Mouse (Mus musculus) lung, embryonic 14.5 days (tissue): ENCODE measurements around the gene Rab30. TPM values are rescaled to one million over a fixed set of nuclear protein-coding genes. Genes with fewer than 3 reads are reported as not detected.

Source experiments
- ATAC-seq: fragments of 200-750 bp; cut with Nextera tagmentation; 2 replicates; pipeline ENCODE4 v1.8.0; 2017; ENCODE audit warnings: mild to moderate bottlenecking, moderate TSS enrichment, moderate library complexity; ENCODE audit not compliant: insufficient read depth
- DNase-seq: peaks from one replicate; pipeline ENCODE4 v3.0.0-alpha.2; 2015
- H3K27ac ChIP-seq: fragments of 300-500 bp; sonication (generic); 2 replicates; pipeline ENCODE4 v1.5.1; 2014; ENCODE audit warnings: low read depth, mild to moderate bottlenecking, moderate library complexity
- H3K27me3 ChIP-seq: fragments of 300-500 bp; sonication (generic); 2 replicates; pipeline ENCODE4 v1.6.1; 2014; ENCODE audit warnings: low read length, control low read depth; ENCODE audit not compliant: insufficient read depth
- H3K36me3 ChIP-seq: fragments of 300-500 bp; sonication (generic); 2 replicates; pipeline ENCODE4 v1.6.1; 2014; ENCODE audit warnings: control low read depth; ENCODE audit not compliant: insufficient read depth
- H3K4me1 ChIP-seq: fragments of 300-500 bp; sonication (generic); 2 replicates; pipeline ENCODE4 v1.6.1; 2014; ENCODE audit warnings: antibody characterized with exemption, control low read depth; ENCODE audit not compliant: insufficient read depth
- H3K4me2 ChIP-seq: fragments of 300-500 bp; sonication (generic); 2 replicates; pipeline ENCODE4 v1.6.1; 2014; ENCODE audit warnings: mild to moderate bottlenecking
- H3K4me3 ChIP-seq: fragments of 300-500 bp; sonication (generic); 2 replicates; pipeline ENCODE4 v1.5.1; 2014; ENCODE audit warnings: low read depth, low read length
- H3K9ac ChIP-seq: fragments of 300-500 bp; sonication (generic); 2 replicates; pipeline ENCODE4 v1.6.1; 2014
- H3K9me3 ChIP-seq: fragments of 300-500 bp; sonication (generic); 2 replicates; pipeline ENCODE4 v1.6.1; 2016; ENCODE audit warnings: low read depth, low read length, control low read depth
- CTCF ChIP-seq: IDR thresholded peaks from 2 replicates; pipeline ENCODE4 v1.5.1; 2016; ENCODE audit warnings: antibody characterized with exemption, low read depth
- WGBS: fragments of 180-500 bp; shearing (Covaris S2); extraction: QIAGEN DNeasy Blood & Tissue Kit; methylation state at CpG from one replicate; pipeline ENCODE4 v1.1.7; 2014; 5-methylcytosine and 5-hydroxymethylcytosine counted together
- polyA plus RNA-seq: library from polyadenylated mRNA; unstranded; fragments of >200 nt; fragmentation: Nextera tagmentation; extraction: Ambion mirVana; gene quantifications from 2 replicates; pipeline ENCODE4 v1.2.1, GENCODE M21; 2014

The Rab30 gene
- polyA plus RNA-seq, 1 experiment from 2014 or later: 5.6 TPM

DNA sequence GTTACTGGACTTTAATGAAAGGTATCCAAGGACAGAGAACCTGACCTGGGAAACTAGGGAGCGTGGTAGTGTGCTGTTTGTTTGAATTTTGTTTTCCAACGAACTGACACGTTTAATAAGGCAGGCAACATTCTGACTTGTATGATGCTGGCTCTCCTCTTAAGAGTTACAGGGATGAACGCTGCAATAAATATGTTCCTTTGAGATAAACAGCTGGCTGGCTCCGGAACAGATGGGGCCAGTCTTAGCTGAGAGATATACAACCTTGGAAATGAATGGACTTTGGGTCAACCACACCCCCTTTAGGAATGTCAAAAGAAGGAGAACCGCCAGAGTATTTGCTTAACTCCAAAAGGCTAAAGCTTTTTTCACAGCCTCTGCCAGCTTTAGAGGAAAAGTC is 1.4 kb downstream of the Rab30 start:
- peak overlapping the region; percentile 91 for H3K4me2 ChIP-seq
- peak overlapping the region; percentile 87 for H3K4me3 ChIP-seq

DNA sequence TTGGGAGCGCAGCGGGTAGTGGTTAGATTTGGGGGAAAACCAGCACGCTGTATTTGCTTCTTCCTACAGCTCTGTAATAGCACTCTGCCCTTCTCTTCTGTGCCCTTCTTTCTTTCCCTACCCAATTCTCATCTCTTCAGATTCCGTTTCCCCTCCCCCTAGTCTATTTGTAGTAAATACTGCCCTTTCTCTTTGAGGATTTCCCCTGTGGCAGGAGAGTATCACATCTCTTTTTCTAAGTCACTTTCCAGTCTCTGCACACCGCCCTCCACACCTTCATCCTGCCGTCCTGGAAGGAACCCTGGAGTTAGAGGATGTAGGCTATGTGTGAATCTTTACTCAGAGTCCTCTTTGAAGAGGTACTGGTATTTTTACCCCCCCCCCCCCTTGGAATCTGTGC is 1.9 kb downstream of the Rab30 start:
- peak overlapping the region; percentile 87 for H3K4me3 ChIP-seq
- H3K27ac ChIP-seq: no peak overlapping the region
- 12% methylated on average over 6 of the region's 6 CpGs for WGBS
- H3K27me3 ChIP-seq: no peaks in the 10 kb centered on the region
- no peaks in the 10 kb centered on the region for H3K9me3 ChIP-seq
- peak overlapping the region; percentile 91 for H3K4me2 ChIP-seq
- DNase-seq (no peak), ATAC-seq (no peak)
- peaks cover 6% of the 10 kb centered on the region; the same call in 1 of the 2 replicates for H3K4me1 ChIP-seq
- peaks cover 12% of the 10 kb centered on the region for H3K36me3 ChIP-seq
- no peak overlapping the region for H3K9ac ChIP-seq
- TF ChIP-seq CTCF: no peak

More for the DNA sequence above, 1.4 kb downstream of the Rab30 start:
- Histone ChIP-seq H3K9ac (peak overlapping the region; percentile 59), H3K9me3 (no peaks in the 10 kb centered on the region), H3K36me3 (peaks cover 17% of the 10 kb centered on the region), H3K4me1 (peaks cover 6% of the 10 kb centered on the region; the same call in 1 of the 2 replicates), H3K27ac (no peak overlapping the region), H3K27me3 (no peaks in the 10 kb centered on the region)
- ATAC-seq (no peak), DNase-seq (peak; percentile 56)
- WGBS: 1% methylated on average over 6 of the region's 6 CpGs
- no peak for TF ChIP-seq CTCF

DNA sequence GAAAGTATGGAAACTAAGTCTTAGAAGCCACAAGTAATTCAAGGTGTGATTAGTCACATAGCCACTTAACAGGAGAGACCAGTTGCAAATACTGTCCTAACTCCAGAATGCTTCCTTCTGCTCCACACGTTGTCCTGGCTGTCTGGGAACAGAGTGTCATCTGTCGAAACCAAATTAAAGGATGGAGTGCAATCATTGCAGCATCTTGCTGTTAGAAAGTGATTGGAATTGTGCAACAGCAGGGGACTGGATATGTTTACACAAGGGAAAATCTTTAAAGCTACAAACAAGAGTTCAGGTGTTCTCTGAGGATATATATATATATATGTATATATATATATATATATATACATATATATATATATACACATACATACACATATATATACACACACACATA is 9.0 kb downstream of the Rab30 start:
- no peaks in the 10 kb centered on the region for H3K27me3 ChIP-seq
- TF ChIP-seq CTCF: no peak
- no peak overlapping the region for H3K4me3 ChIP-seq
- no peaks in the 10 kb centered on the region for H3K9me3 ChIP-seq
- DNase-seq: no peak
- no peak overlapping the region for H3K9ac ChIP-seq
- no peak overlapping the region for H3K27ac ChIP-seq
- whole genome bisulfite sequencing: 54% methylated on average over 2 of the region's 2 CpGs
- H3K4me2 ChIP-seq: no peak overlapping the region
- H3K36me3 ChIP-seq: no peaks in the 10 kb centered on the region
- no peaks in the 10 kb centered on the region for H3K4me1 ChIP-seq
- ATAC-seq: no peak

DNA sequence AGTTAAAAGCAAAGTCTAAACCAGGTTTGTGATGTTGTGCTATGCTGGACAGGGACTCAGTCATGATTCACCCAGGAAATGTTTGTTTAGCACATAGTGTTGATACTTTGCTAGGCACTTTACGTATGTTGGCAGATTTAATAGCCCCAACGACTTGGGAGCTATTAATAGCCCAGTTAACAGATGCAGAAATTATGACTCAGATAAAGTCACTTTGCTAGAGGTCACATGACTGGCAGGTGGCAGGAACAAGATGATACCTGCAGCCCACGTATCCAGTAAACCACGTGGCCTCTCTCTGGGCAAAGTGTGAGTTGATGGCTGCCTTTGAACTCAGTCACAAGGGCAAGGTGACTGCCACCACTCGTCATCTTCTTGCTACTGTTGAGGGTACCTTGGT is 16.7 kb downstream of the Rab30 start:
- 64% methylated on average over 5 of the region's 5 CpGs for WGBS
- Histone ChIP-seq H3K4me3 (no peak overlapping the region), H3K36me3 (no peaks in the 10 kb centered on the region), H3K4me1 (no peaks in the 10 kb centered on the region), H3K27me3 (no peaks in the 10 kb centered on the region), H3K4me2 (no peak overlapping the region), H3K9ac (no peak overlapping the region), H3K9me3 (no peaks in the 10 kb centered on the region), H3K27ac (no peak overlapping the region)
- no peak for ATAC-seq
- DNase-seq: no peak
- no peak for TF ChIP-seq CTCF

DNA sequence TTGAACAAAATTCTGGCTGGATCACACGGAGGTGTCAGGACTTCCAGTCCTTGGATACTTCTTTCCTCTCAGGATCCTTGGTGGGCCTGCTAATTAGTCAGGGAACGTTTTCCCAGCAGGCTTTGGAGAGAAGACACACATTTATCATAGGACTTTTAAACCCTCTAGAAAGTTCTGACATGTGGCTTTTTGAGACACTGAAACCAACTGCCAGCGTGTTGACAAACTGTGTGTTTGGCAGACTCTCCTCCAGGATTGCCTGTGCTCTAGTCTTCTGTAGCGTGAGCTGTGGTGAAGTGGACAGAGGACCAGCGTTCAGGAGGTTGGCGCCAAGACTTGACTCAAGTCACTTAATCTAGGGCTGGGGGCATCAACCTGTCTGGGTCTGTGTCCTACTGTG is 19.2 kb downstream of the Rab30 start:
- no peak for ATAC-seq
- WGBS: 77% methylated on average over 6 of the region's 6 CpGs
- Histone ChIP-seq H3K9me3 (no peaks in the 10 kb centered on the region), H3K27ac (no peak overlapping the region), H3K4me3 (no peak overlapping the region), H3K27me3 (no peaks in the 10 kb centered on the region), H3K9ac (no peak overlapping the region), H3K4me1 (no peaks in the 10 kb centered on the region), H3K4me2 (no peak overlapping the region), H3K36me3 (no peaks in the 10 kb centered on the region)
- DNase-seq: no peak
- TF ChIP-seq CTCF: no peak

DNA sequence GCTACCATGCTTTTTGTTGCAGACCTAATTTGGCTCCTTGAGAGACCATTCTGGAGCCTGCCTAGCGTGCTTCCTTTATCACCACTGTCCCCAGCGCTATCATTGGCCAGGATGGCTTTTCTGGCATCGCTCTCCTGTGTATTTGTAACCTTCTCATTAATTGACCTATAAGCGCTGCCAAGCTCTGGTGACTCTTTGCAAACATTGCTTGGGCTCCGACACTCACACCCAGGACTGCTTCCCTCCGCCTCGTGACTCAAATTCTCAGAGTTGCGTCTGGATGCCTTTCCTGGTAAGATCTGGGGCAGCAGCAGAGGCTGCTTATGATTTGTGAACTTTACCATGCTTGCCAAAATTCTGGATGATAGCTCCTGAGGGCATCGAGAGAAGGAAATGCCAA is 19.8 kb downstream of the Rab30 start:
- ATAC-seq: no peak
- Histone ChIP-seq H3K36me3 (no peaks in the 10 kb centered on the region), H3K27ac (no peak overlapping the region), H3K27me3 (no peaks in the 10 kb centered on the region), H3K9me3 (no peaks in the 10 kb centered on the region), H3K4me1 (no peaks in the 10 kb centered on the region), H3K4me3 (no peak overlapping the region), H3K9ac (no peak overlapping the region), H3K4me2 (no peak overlapping the region)
- no peak for DNase-seq
- 80% methylated on average over 9 of the region's 9 CpGs for WGBS
- TF ChIP-seq CTCF: no peak

DNA sequence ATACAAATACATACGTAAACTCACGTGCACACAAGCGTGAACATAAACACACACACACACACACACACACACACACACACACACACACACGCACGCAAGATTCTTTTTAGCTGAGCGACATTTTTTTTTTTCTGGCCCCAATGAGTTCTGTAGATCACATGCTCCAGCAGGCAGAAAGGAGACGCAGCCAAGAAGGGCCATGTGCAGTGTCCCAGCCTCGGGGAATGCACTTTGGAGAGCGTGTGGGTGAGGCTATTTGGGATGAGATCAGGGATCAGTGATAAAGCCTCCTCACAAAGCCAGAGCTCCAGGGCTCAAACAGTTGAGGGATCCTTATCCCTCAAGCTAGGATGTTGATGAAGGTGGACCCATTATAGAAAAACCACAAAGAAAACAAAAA is 24.0 kb downstream of the Rab30 start:
- H3K27ac ChIP-seq: no peak overlapping the region
- H3K4me1 ChIP-seq: no peaks in the 10 kb centered on the region; the same call in 1 of the 2 replicates
- no peak overlapping the region for H3K9ac ChIP-seq
- H3K27me3 ChIP-seq: no peaks in the 10 kb centered on the region
- no peak overlapping the region for H3K4me2 ChIP-seq
- H3K9me3 ChIP-seq: no peaks in the 10 kb centered on the region
- no peak for TF ChIP-seq CTCF
- H3K4me3 ChIP-seq: no peak overlapping the region
- ATAC-seq: no peak
- WGBS: 59% methylated on average over 9 of the region's 9 CpGs
- DNase-seq: peak; percentile 37
- no peaks in the 10 kb centered on the region for H3K36me3 ChIP-seq
